In the genomic region with DNA sequence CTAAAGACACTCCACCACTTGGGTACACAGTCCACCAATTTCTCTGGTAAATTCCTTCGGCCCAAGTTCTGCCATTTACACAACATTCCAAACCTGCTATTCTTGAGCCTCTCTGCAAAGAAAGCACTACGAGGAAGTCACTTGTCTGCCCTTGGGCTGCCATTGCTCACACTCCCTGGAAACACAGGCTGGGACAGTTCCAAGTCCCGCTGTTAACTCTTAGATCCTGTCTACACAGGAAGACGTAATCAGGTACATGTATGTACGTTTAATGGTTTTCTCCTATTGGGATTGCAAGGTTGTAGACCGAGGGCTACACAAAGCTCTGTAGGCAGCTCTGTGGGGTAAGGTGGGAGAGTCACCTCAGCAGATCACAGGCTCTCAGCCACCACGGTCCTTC, we compare ENCODE assay signal across 21 mouse cellular contexts. TPM values are rescaled to one million over a fixed set of nuclear protein-coding genes. Genes with fewer than 3 reads are reported as not detected.
DNase-seq lines count a peak whose midpoint lies in the region; ATAC-seq and TF ChIP-seq lines count a peak whose summit lies in the region.
"Had no signal": no experiment of that assay in that cellular context is flagged by ENCODE, and none has a peak within 500 bp of the region (broad histone marks: within the 10 kb centered on the region; RNA-seq: fewer than 3 reads in every experiment).

No protein-coding gene starts in this region.

- no peak overlapping the region for H3K4me3 ChIP-seq in heart, embryonic 16.5 days (ENCODE audit: low read length)
- no peak overlapping the region for H3K4me3 ChIP-seq in kidney, embryonic 15.5 days (replicated peaks)
- H3K4me3 ChIP-seq in E14TG2a.4 (replicated peaks; ENCODE audit: low read length): peak overlapping the region; percentile 35
- H3K4me3 ChIP-seq: embryonic facial prominence, embryonic 12.5 days; forebrain, embryonic 15.5 days; left cerebral cortex, adult 2 months; limb, embryonic 10.5 days; neural tube, embryonic 15.5 days had no signal

- intact Hi-C loops in heart, postnatal 36 days (cut with DNase I): no loop called here

- no peak for ATAC-seq in heart, embryonic 16.5 days (replicated peaks; ENCODE audit: extremely low read depth, insufficient read depth, low FRiP score)
- no peak for ATAC-seq in kidney, embryonic 15.5 days (replicated peaks; ENCODE audit: low FRiP score)
- ATAC-seq: forebrain, embryonic 15.5 days; midbrain, embryonic 16.5 days; Patski had no signal

- H3K36me3 ChIP-seq in heart, embryonic 16.5 days (ENCODE audit: control insufficient read depth, insufficient read depth): peaks cover 9% of the 10 kb centered on the region
- H3K36me3 ChIP-seq in kidney, embryonic 15.5 days: peaks cover 24% of the 10 kb centered on the region; the same call in 1 of the 2 replicates
- peaks cover 78% of the 10 kb centered on the region for H3K36me3 ChIP-seq in E14TG2a.4 (ENCODE audit: insufficient read depth, low read length)

- H3K9me3 ChIP-seq in heart, embryonic 16.5 days (replicated peaks; ENCODE audit: control insufficient read depth, low read length): no peaks in the 10 kb centered on the region
- no peaks in the 10 kb centered on the region for H3K9me3 ChIP-seq in kidney, embryonic 15.5 days (replicated peaks)
- no peaks in the 10 kb centered on the region for H3K9me3 ChIP-seq in E14TG2a.4 (ENCODE audit: low read length)
- H3K9me3 ChIP-seq: embryonic facial prominence, embryonic 12.5 days; forebrain, embryonic 15.5 days; limb, embryonic 10.5 days; neural tube, embryonic 15.5 days had no signal

- no peak overlapping the region for H3K9ac ChIP-seq in heart, embryonic 16.5 days (ENCODE audit: low read length)
- no peak overlapping the region for H3K9ac ChIP-seq in kidney, embryonic 15.5 days
- H3K9ac ChIP-seq: embryonic facial prominence, embryonic 12.5 days; forebrain, embryonic 15.5 days; neural tube, embryonic 15.5 days had no signal

- no peak overlapping the region for H3K4me2 ChIP-seq in heart, embryonic 16.5 days (ENCODE audit: low read depth, low read length)
- H3K4me2 ChIP-seq in kidney, embryonic 15.5 days: no peak overlapping the region
- H3K4me2 ChIP-seq: embryonic facial prominence, embryonic 12.5 days; forebrain, embryonic 15.5 days; neural tube, embryonic 15.5 days had no signal

- H3K27me3 ChIP-seq in heart, embryonic 16.5 days (ENCODE audit: control insufficient read depth, insufficient read depth, low read length): no peaks in the 10 kb centered on the region
- H3K27me3 ChIP-seq in kidney, embryonic 15.5 days: no peaks in the 10 kb centered on the region
- H3K27me3 ChIP-seq in E14TG2a.4 (ENCODE audit: insufficient read depth, low read length): no peaks in the 10 kb centered on the region
- H3K27me3 ChIP-seq: embryonic facial prominence, embryonic 12.5 days; forebrain, embryonic 15.5 days; neural tube, embryonic 15.5 days; Patski had no signal

- WGBS in heart, embryonic 16.5 days: 49% methylated on average over 7 of the region's 7 CpGs
- 84% methylated on average over 7 of the region's 7 CpGs for WGBS in kidney, embryonic 15.5 days

- H3K27ac ChIP-seq in heart, embryonic 16.5 days (ENCODE audit: low read length): 0 out of 2 replicates have a peak overlapping the region, but pooled peaks have one; percentile 21
- no peak overlapping the region for H3K27ac ChIP-seq in kidney, embryonic 15.5 days
- H3K27ac ChIP-seq: embryonic facial prominence, embryonic 12.5 days; forebrain, embryonic 15.5 days; kidney, postnatal 0 days; left cerebral cortex, adult 2 months; limb, embryonic 10.5 days; neural tube, embryonic 15.5 days had no signal

- DNase-seq in adrenal gland, adult 2 months: peak; percentile 21
- DNase-seq in adrenal gland, adult 18-20 months (ENCODE audit: low spot score in 2 of 2): no peak
- no peak for DNase-seq in heart, postnatal 36 days
- DNase-seq in kidney, postnatal 10 days: peak; percentile 26
- no peak for DNase-seq in ovary, postnatal 10 days (ENCODE audit: low spot score)
- DNase-seq: cerebellum, adult 11 months; cerebellum, postnatal 10 days; gastrocnemius, postnatal 14 days; lung, postnatal 36 days; right cerebral cortex, postnatal 14 days had no signal

- H3K4me1 ChIP-seq in heart, embryonic 16.5 days (ENCODE audit: control insufficient read depth, insufficient read depth, low read length): peaks cover 12% of the 10 kb centered on the region
- no peaks in the 10 kb centered on the region for H3K4me1 ChIP-seq in kidney, embryonic 15.5 days
- peaks cover 83% of the 10 kb centered on the region for H3K4me1 ChIP-seq in E14TG2a.4 (replicated peaks; ENCODE audit: low read depth, low read length)
- H3K4me1 ChIP-seq: embryonic facial prominence, embryonic 12.5 days; limb, embryonic 10.5 days had no signal

- TF ChIP-seq CTCF in E14TG2a.4 (conservative IDR thresholded peaks at IDR 0.05; ENCODE audit: low read length): no peak

RNA-seq across cellular contexts. Expression of gene Zmat3, which starts 28.0 kb away (rescaled TPM):
- total RNA-seq in adrenal gland, adult 2 months (2021): 10 to 100 TPM; 17.7 to 18.2 TPM
- 8.0 and 11.8 TPM in 2 replicates for polyA plus RNA-seq in adrenal gland, adult 2 months (2012; rRNA removed)
- 10 to 100 TPM; 22.2 to 24.0 TPM for total RNA-seq in adrenal gland, adult 18-20 months (2021)
- polyA plus RNA-seq in heart, embryonic 16.5 days (2015; fragmentation: Nextera tagmentation; extraction: Ambion mirVana): 3.0 and 3.6 TPM in 2 replicates
- 1 to 10 TPM; 6.1 to 6.4 TPM for total RNA-seq in heart, postnatal 36 days (2021)
- 3.9 and 4.6 TPM in 2 replicates for polyA plus RNA-seq in kidney, embryonic 15.5 days (2015; fragmentation: Nextera tagmentation; extraction: Ambion mirVana)

RNA-seq across cellular contexts. Expression of gene Pik3ca, which starts 59.7 kb away (rescaled TPM):
- 10 to 100 TPM; 42.1 to 49.6 TPM for total RNA-seq in adrenal gland, adult 2 months (2021)
- polyA plus RNA-seq in adrenal gland, adult 2 months (2012; rRNA removed): 1.3 and 1.5 TPM in 2 replicates
- total RNA-seq in adrenal gland, adult 18-20 months (2021): 10 to 100 TPM; 42.3 to 59.5 TPM
- polyA plus RNA-seq in heart, embryonic 16.5 days (2015; fragmentation: Nextera tagmentation; extraction: Ambion mirVana): 6.6 and 7.8 TPM in 2 replicates
- total RNA-seq in heart, postnatal 36 days (2021): 10 to 100 TPM; 48.4 to 52.2 TPM
- polyA plus RNA-seq in kidney, embryonic 15.5 days (2015; fragmentation: Nextera tagmentation; extraction: Ambion mirVana): 10.3 and 10.6 TPM in 2 replicates

Comparison
In these comparisons a context has a peak if more than half of its experiments do, and no peak if none do; other contexts are left out.
1. DNase-seq: peak in adrenal gland, adult 2 months (single experiment) and kidney, postnatal 10 days (single experiment); none in adrenal gland, adult 18-20 months (0 of 2), heart, postnatal 36 days (0 of 2) and ovary, postnatal 10 days (single experiment).